Comparison of ENCODE assay signal across 21 mouse cellular contexts in genomic region chr10:122872720-122873119, GRCm38 (mm10).
"Had no signal": no experiment of that assay in that cellular context is flagged by ENCODE, and none has a peak within 500 bp of the region (broad histone marks: within the 10 kb centered on the region; RNA-seq: fewer than 3 reads in every experiment).

No protein-coding gene starts in this region.

- H3K9me3 ChIP-seq: limb, embryonic 10.5 days; limb, embryonic 13.5 days; megakaryocyte, embryonic 14.5 days; midbrain, embryonic 10.5 days; midbrain, embryonic 13.5 days; neural tube, embryonic 13.5 days; stomach, embryonic 15.5 days had no signal

- ATAC-seq: intestine, postnatal 0 days; liver, postnatal 0 days; midbrain, embryonic 13.5 days; midbrain, embryonic 16.5 days had no signal

- H3K4me2 ChIP-seq: limb, embryonic 13.5 days; midbrain, embryonic 13.5 days; neural tube, embryonic 13.5 days; stomach, embryonic 15.5 days had no signal

- H3K27me3 ChIP-seq: limb, embryonic 13.5 days; megakaryocyte, embryonic 14.5 days; midbrain, embryonic 13.5 days; neural tube, embryonic 13.5 days; stomach, embryonic 15.5 days had no signal

- H3K4me3 ChIP-seq: layer of hippocampus, adult 2 months; limb, embryonic 10.5 days; limb, embryonic 13.5 days; megakaryocyte, embryonic 14.5 days; midbrain, embryonic 10.5 days; midbrain, embryonic 13.5 days; myocyte; neural tube, embryonic 13.5 days; stomach, embryonic 15.5 days had no signal

- H3K9ac ChIP-seq: limb, embryonic 13.5 days; liver, embryonic 14.5 days; liver, postnatal 0 days; midbrain, embryonic 13.5 days; neural tube, embryonic 13.5 days; stomach, embryonic 15.5 days had no signal

- H3K4me1 ChIP-seq: midbrain, embryonic 10.5 days; midbrain, embryonic 13.5 days had no signal

- H3K27ac ChIP-seq: layer of hippocampus, adult 2 months; limb, embryonic 10.5 days; limb, embryonic 13.5 days; liver, embryonic 14.5 days; midbrain, embryonic 10.5 days; midbrain, embryonic 13.5 days; neural tube, embryonic 13.5 days; stomach, embryonic 15.5 days had no signal

- DNase-seq: layer of hippocampus, adult 9-11 months; liver; liver, postnatal 0 days; lung, postnatal 10 days; lung, postnatal 36 days; retina, postnatal 1 day; right cerebral cortex, postnatal 25 days; spleen, adult 18-20 months; thymus, postnatal 25 days had no signal

- H3K36me3 ChIP-seq: limb, embryonic 10.5 days; limb, embryonic 13.5 days; midbrain, embryonic 10.5 days; midbrain, embryonic 13.5 days; neural tube, embryonic 13.5 days; stomach, embryonic 15.5 days had no signal
